Mouse (Mus musculus) thymus, adult 2 months (tissue): ENCODE measurements at regions not wholly inside any gene's neighbourhood (a gene's known extent, or its start where the extent isn't known, plus 50 kb on each side); places are given as distances from the start of the nearest gene placed in this dataset.

ENCODE experiments used
- CTCF ChIP-seq: fragments of 200-500 bp; IDR thresholded peaks from 2 replicates; pipeline ENCODE4 v1.5.1; 2012; ENCODE audit warnings: mild to moderate bottlenecking, control low read depth, low read length, moderate library complexity, borderline replicate concordance; ENCODE audit not compliant: control insufficient read depth, poor library complexity, insufficient read depth; ENCODE audit errors: extremely low read depth
- POLR2A ChIP-seq: fragments of 200-500 bp; IDR thresholded peaks from 2 replicates; pipeline ENCODE4 v1.6.1; 2012; ENCODE audit warnings: mild to moderate bottlenecking, low read length, control low read depth, moderate library complexity; ENCODE audit not compliant: control insufficient read depth, poor library complexity, insufficient read depth; ENCODE audit errors: extremely low read depth

DNA sequence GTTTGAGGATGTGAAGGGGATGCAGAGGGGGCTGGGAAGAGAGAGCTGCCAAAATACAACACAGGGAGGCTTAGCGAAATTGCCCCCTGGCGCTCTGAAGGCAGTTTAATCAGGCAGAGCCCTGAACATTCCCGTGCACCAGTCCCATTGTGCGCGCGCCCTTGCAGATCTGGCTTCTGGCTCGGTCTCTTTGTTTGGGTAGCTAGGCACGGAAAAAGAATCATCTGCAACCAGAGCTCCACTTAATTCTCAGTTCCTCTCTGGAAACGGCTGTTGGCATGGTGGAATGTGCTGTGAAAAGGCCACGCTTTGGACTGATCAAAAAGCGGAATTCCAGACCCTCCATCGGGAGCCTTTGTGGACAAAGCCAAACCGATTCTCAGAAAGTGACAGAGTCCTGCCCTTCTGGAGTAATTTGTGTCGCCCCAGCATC, 55.6 kb upstream of the Rad23b start:
- no peak for TF ChIP-seq POLR2A
- TF ChIP-seq CTCF: no peak
